Comparison of ENCODE assay signal across 9 mouse cellular contexts in the genomic region with DNA sequence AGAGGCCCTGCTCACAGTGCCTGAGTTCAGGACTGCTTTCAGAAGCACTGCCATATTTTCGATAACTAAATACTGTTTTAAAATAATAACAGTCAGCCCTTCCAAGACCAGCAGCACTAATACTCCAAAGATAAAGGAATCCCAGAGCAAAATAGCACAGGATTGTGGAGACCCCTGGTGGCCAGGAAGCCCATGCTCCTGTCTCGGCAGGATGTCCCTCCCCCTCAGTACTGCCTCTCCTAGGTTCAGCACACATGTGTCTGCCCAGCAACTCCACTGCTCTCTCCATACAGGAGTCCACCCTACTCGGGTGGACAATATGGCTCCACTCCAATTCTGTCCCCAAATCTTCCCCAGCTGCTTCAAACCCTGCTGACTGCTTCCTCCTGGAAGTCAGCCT. TPM values are rescaled to one million over a fixed set of nuclear protein-coding genes. Genes with fewer than 3 reads are reported as not detected.
A peak's percentile ranks its signal among the peaks of the same experiment; 100 is the strongest.
DNase-seq lines count a peak whose midpoint lies in the region; ATAC-seq and TF ChIP-seq lines count a peak whose summit lies in the region.
"Had no signal": no experiment of that assay in that cellular context is flagged by ENCODE, and none has a peak within 500 bp of the region (broad histone marks: within the 10 kb centered on the region; RNA-seq: fewer than 3 reads in every experiment).

No protein-coding gene starts in this region.

- H3K9me3 ChIP-seq in lung, embryonic 14.5 days (ENCODE audit: low read depth, low read length), result no peaks in the 10 kb centered on the region
- H3K9me3 ChIP-seq: embryonic facial prominence, embryonic 12.5 days had no signal

- H3K4me2 ChIP-seq in lung, embryonic 14.5 days, result no peak overlapping the region
- H3K4me2 ChIP-seq: embryonic facial prominence, embryonic 12.5 days had no signal

- peak; percentile 87 for TF ChIP-seq CTCF in gastrocnemius, adult 2 months (IDR thresholded peaks at IDR 0.05)
- TF ChIP-seq CTCF in lung, embryonic 14.5 days (IDR thresholded peaks at IDR 0.05; ENCODE audit: low read depth), result peak; percentile 88

- H3K9ac ChIP-seq in lung, embryonic 14.5 days, result no peak overlapping the region
- H3K9ac ChIP-seq: embryonic facial prominence, embryonic 12.5 days had no signal

- no peaks in the 10 kb centered on the region; the same call in 1 of the 2 replicates for H3K36me3 ChIP-seq in lung, embryonic 14.5 days (ENCODE audit: insufficient read depth)
- H3K36me3 ChIP-seq: embryonic facial prominence, embryonic 12.5 days had no signal

- 0 out of 2 replicates have a peak, but pooled peaks cover 2% of the 10 kb centered on the region for H3K27me3 ChIP-seq in lung, embryonic 14.5 days (ENCODE audit: insufficient read depth, low read length)
- H3K27me3 ChIP-seq: embryonic facial prominence, embryonic 12.5 days had no signal

- peak; percentile 48; the same call in 1 of the 2 replicates for ATAC-seq in lung, embryonic 14.5 days (ENCODE audit: insufficient read depth)

- 11% methylated on average over 3 of the region's 3 CpGs for WGBS in lung, embryonic 14.5 days

- intact Hi-C loops in gastrocnemius, adult 2 months (cut with DNase I), result loop anchor here (1.0 to 2.0 kb wide), 2 partner anchors 109 to 161 kb away; no protein-coding TSS in a partner anchor

- peak; percentile 32 to 61 for DNase-seq in spleen, adult 18-20 months
- no peak for DNase-seq in spleen, adult 12 weeks (ENCODE audit: low spot score)
- DNase-seq in cerebellum, postnatal 10 days, result peak; percentile 89 to 92
- peak; percentile 77 for DNase-seq in gastrocnemius, adult 2 months
- DNase-seq in kidney, postnatal 14 days, result peak; percentile 72
- peak; percentile 89 for DNase-seq in lung, embryonic 14.5 days
- DNase-seq in retina, postnatal 1 day, result peak; percentile 68
- DNase-seq in yolk sac, embryonic 10.5 days (ENCODE audit: low spot score), result peak; percentile 27

- H3K4me3 ChIP-seq in gastrocnemius, adult 2 months, result no peak overlapping the region
- H3K4me3 ChIP-seq in lung, embryonic 14.5 days (ENCODE audit: low read depth, low read length), result no peak overlapping the region
- H3K4me3 ChIP-seq: embryonic facial prominence, embryonic 12.5 days had no signal

- no peak overlapping the region for H3K27ac ChIP-seq in gastrocnemius, adult 2 months
- no peak overlapping the region for H3K27ac ChIP-seq in lung, embryonic 14.5 days (ENCODE audit: low read depth)
- H3K27ac ChIP-seq: embryonic facial prominence, embryonic 12.5 days had no signal

- H3K4me1 ChIP-seq in lung, embryonic 14.5 days (ENCODE audit: insufficient read depth), result no peaks in the 10 kb centered on the region
- H3K4me1 ChIP-seq: embryonic facial prominence, embryonic 12.5 days had no signal

RNA-seq across cellular contexts. Expression of gene Sardh, which starts 12.4 kb away (rescaled TPM):
- total RNA-seq in gastrocnemius, adult 2 months (2021), result 1 to 10 TPM in 1 of 2 experiments, under 1 TPM in 1; 0.84 to 1.2 TPM
- 23.6 and 25.0 TPM in 2 replicates for polyA plus RNA-seq in lung, embryonic 14.5 days (2014; fragmentation: Nextera tagmentation; extraction: Ambion mirVana)
